Mouse (Mus musculus) intestine, embryonic 15.5 days (tissue): Measurements from ENCODE around the gene Gtf2h3. TPM values are rescaled to one million over a fixed set of nuclear protein-coding genes. Genes with fewer than 3 reads are reported as not detected.

Experiments used
- ATAC-seq: fragments of 200-750 bp; cut with Nextera tagmentation; 2 replicates; pipeline ENCODE4 v1.8.0; 2017; ENCODE audit warnings: moderate TSS enrichment, moderate library complexity
- H3K27ac ChIP-seq: fragments of 300-500 bp; sonication (generic); 2 replicates; pipeline ENCODE4 v1.5.1; 2015; ENCODE audit warnings: mild to moderate bottlenecking, inconsistent platforms
- H3K27me3 ChIP-seq: fragments of 300-500 bp; sonication (generic); replicated peaks from 2 replicates; pipeline ENCODE4 v1.6.1; 2015; ENCODE audit warnings: inconsistent platforms
- H3K36me3 ChIP-seq: fragments of 300-500 bp; sonication (generic); 2 replicates; pipeline ENCODE4 v1.6.1; 2015; ENCODE audit warnings: inconsistent platforms
- H3K4me1 ChIP-seq: fragments of 300-500 bp; sonication (generic); replicated peaks from 2 replicates; pipeline ENCODE4 v1.6.1; 2015; ENCODE audit warnings: inconsistent platforms
- H3K4me2 ChIP-seq: fragments of 300-500 bp; sonication (generic); replicated peaks from 2 replicates; pipeline ENCODE4 v1.6.1; 2015; ENCODE audit warnings: mild to moderate bottlenecking, inconsistent platforms
- H3K4me3 ChIP-seq: fragments of 300-500 bp; sonication (generic); replicated peaks from 2 replicates; pipeline ENCODE4 v1.5.1; 2015; ENCODE audit warnings: inconsistent platforms
- H3K9ac ChIP-seq: fragments of 300-500 bp; sonication (generic); 2 replicates; pipeline ENCODE4 v1.6.1; 2015; ENCODE audit warnings: inconsistent platforms
- H3K9me3 ChIP-seq: fragments of 300-500 bp; sonication (generic); 2 replicates; pipeline ENCODE4 v1.6.1; 2016; ENCODE audit warnings: inconsistent platforms
- WGBS: fragments of 180-500 bp; shearing (Covaris S2); methylation state at CpG from one replicate; pipeline ENCODE4 v1.1.7; 2015; 5-methylcytosine and 5-hydroxymethylcytosine counted together
- polyA plus RNA-seq: library from polyadenylated mRNA; unstranded; fragments of >200 nt; fragmentation: Nextera tagmentation; extraction: Ambion mirVana; gene quantifications from 2 replicates; pipeline ENCODE4 v1.2.1, GENCODE M21; 2015

Gtf2h3 gene
- 50.6 and 57.6 TPM in 2 replicates for polyA plus RNA-seq

GRCm38 (mm10) chr5:124578633-124579317, at the start of gene Gtf2h3, which contains the start of gene Eif2b1:
Gtf2h3 (plus strand) TSS chr5:124579140.
Eif2b1 (minus strand) TSS chr5:124579131.
- ATAC-seq, result peak; percentile 92
- under 1% methylated on average over 51 of the region's 51 CpGs for WGBS
- no peak within 1 kb of the TSS for H3K27ac ChIP-seq

DNA sequence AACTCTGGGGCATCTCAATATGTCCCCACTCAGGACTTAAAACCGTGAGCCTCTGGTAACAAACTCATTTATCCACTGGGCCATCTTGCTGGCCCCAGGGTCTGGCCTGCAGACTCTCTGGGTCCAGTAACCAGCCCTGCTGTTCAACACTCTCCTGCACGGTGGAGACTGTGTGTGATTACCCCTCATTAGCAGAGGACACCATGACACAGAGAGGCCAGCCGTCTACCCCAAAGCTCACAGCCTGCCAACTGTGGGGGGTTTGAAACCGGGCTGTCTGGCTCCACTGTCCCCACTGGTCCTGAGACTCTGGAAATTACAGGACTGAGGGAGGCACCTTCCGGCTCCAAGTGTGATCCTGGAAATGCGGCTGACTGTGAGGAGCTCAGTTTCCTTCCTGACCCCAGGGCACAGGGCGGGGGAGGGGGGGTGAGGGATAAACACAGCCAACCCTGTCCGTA, 49.7 kb upstream of the Gtf2h3 start:
- H3K9ac ChIP-seq, result peak overlapping the region; percentile 32; the same call in 1 of the 2 replicates
- peaks cover 39% of the 10 kb centered on the region for H3K4me1 ChIP-seq
- no peaks in the 10 kb centered on the region for H3K36me3 ChIP-seq
- peak overlapping the region; percentile 60 for H3K4me3 ChIP-seq
- WGBS, result 32% methylated on average over 8 of the region's 8 CpGs
- peak overlapping the region; percentile 56; the same call in 1 of the 2 replicates for H3K27ac ChIP-seq
- H3K4me2 ChIP-seq, result peak overlapping the region; percentile 88
- no peaks in the 10 kb centered on the region for H3K9me3 ChIP-seq
- no peaks in the 10 kb centered on the region for H3K27me3 ChIP-seq
- ATAC-seq, result no peak

More at GRCm38 (mm10) chr5:124578633-124579317, at the start of gene Gtf2h3, which contains the start of gene Eif2b1:
- Histone ChIP-seq H3K9ac (peak within 1 kb of the TSS; percentile 44), H3K4me3 (peak within 1 kb of the TSS; percentile 67), H3K9me3 (no peaks in the 10 kb centered on the region), H3K4me2 (peak within 1 kb of the TSS; percentile 79), H3K36me3 (peaks cover 17% of the 10 kb centered on the region), H3K4me1 (peaks cover 15% of the 10 kb centered on the region), H3K27me3 (no peaks in the 10 kb centered on the region)

GRCm38 (mm10) chr5:124529697-124530096, 49.2 kb upstream of the Gtf2h3 start:
- Histone ChIP-seq H3K4me1 (peaks cover 39% of the 10 kb centered on the region), H3K9ac (peak overlapping the region; percentile 32; the same call in 1 of the 2 replicates), H3K27ac (peak overlapping the region; percentile 2; the same call in 1 of the 2 replicates), H3K4me3 (peak overlapping the region; percentile 60), H3K36me3 (no peaks in the 10 kb centered on the region), H3K4me2 (peak overlapping the region; percentile 88), H3K9me3 (no peaks in the 10 kb centered on the region), H3K27me3 (no peaks in the 10 kb centered on the region)
- no peak for ATAC-seq
- 44% methylated on average over 8 of the region's 8 CpGs for WGBS

- no peaks in the 10 kb centered on the region for H3K36me3 ChIP-seq
- peak within 1 kb of the TSS; percentile 60 for H3K4me3 ChIP-seq
- peak within 1 kb of the TSS; percentile 73 for H3K27ac ChIP-seq
- WGBS, result under 1% methylated on average over 94 of the region's 96 CpGs
- H3K4me2 ChIP-seq, result peak within 1 kb of the TSS; percentile 88
- H3K9me3 ChIP-seq, result no peaks in the 10 kb centered on the region
- peak; percentile 90 for ATAC-seq
- H3K27me3 ChIP-seq, result no peaks in the 10 kb centered on the region
- peak within 1 kb of the TSS; percentile 51 for H3K9ac ChIP-seq
- peaks cover 39% of the 10 kb centered on the region for H3K4me1 ChIP-seq
These were observed 48.0 kb upstream of the Gtf2h3 start, which contains the start of gene Rilpl1 for GRCm38 (mm10) chr5:124530655-124531582. Rilpl1 (minus strand) TSS chr5:124531391.

DNA sequence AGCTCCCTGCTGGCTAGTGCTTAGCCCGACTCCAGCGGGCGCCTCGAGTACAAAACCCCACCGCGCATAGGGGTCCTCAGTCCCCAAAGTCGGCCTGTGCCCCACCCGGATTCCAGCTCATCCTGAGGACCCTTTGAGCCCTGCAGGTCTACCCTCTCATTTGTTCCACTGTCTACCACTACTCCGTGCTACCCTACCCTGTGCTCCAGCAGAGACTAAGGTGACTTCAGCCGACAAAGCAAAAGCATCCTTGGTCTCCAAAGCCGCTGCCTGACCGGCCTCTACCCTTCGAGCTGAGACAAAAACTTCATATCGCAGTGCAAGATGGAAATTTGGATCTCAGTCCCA, 47.4 kb upstream of the Gtf2h3 start:
- peak overlapping the region; percentile 73 for H3K27ac ChIP-seq
- H3K27me3 ChIP-seq, result no peaks in the 10 kb centered on the region
- H3K36me3 ChIP-seq, result no peaks in the 10 kb centered on the region
- H3K4me2 ChIP-seq, result peak overlapping the region; percentile 88
- H3K9me3 ChIP-seq, result no peaks in the 10 kb centered on the region
- peak; percentile 47 for ATAC-seq
- peak overlapping the region; percentile 60 for H3K4me3 ChIP-seq
- H3K9ac ChIP-seq, result peak overlapping the region; percentile 51
- 11% methylated on average over 14 of the region's 14 CpGs for WGBS
- peaks cover 40% of the 10 kb centered on the region for H3K4me1 ChIP-seq

GRCm38 (mm10) chr5:124532451-124532850, 46.5 kb upstream of the Gtf2h3 start:
- WGBS, result 22% methylated on average over 7 of the region's 7 CpGs
- Histone ChIP-seq H3K27ac (peak overlapping the region; percentile 30; the same call in 1 of the 2 replicates), H3K9ac (no peak overlapping the region), H3K4me2 (no peak overlapping the region; the same call in 1 of the 2 replicates), H3K36me3 (no peaks in the 10 kb centered on the region), H3K4me1 (peaks cover 44% of the 10 kb centered on the region), H3K27me3 (no peaks in the 10 kb centered on the region), H3K4me3 (no peak overlapping the region), H3K9me3 (no peaks in the 10 kb centered on the region)
- no peak for ATAC-seq

DNA sequence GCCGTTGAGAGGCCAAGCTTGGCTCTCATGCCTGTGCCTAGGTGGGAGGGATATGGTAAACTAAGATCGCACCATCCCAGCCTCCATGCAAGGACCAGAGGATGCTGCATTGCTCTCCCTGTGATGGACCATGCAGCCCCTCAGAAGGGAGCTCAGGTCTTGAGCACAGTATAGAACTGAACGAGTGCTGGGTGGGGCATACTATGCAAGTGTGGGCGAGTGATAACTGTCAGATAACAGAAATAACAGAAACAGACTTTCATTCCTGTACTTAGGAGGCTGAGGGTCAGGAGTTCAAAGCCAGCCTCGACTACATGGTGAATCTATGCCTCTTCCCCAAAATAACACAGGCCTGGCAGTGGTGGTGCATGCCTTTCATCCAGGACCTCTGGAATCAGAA, 43.9 kb upstream of the Gtf2h3 start:
- H3K27me3 ChIP-seq, result no peaks in the 10 kb centered on the region
- H3K9ac ChIP-seq, result no peak overlapping the region
- no peaks in the 10 kb centered on the region for H3K36me3 ChIP-seq
- H3K27ac ChIP-seq, result no peak overlapping the region
- WGBS, result 62% methylated on average over 5 of the region's 5 CpGs
- H3K4me1 ChIP-seq, result peaks cover 24% of the 10 kb centered on the region
- ATAC-seq, result no peak
- H3K4me2 ChIP-seq, result no peak overlapping the region
- no peak overlapping the region for H3K4me3 ChIP-seq
- H3K9me3 ChIP-seq, result no peaks in the 10 kb centered on the region

- Histone ChIP-seq H3K36me3 (no peaks in the 10 kb centered on the region), H3K27ac (peak overlapping the region; percentile 36), H3K27me3 (no peaks in the 10 kb centered on the region), H3K4me3 (peak overlapping the region; percentile 14), H3K4me2 (peak overlapping the region; percentile 60), H3K9me3 (no peaks in the 10 kb centered on the region), H3K4me1 (peaks cover 14% of the 10 kb centered on the region), H3K9ac (peak overlapping the region; percentile 38; the same call in 1 of the 2 replicates)
- 3% methylated on average over 17 of the region's 17 CpGs for WGBS
- ATAC-seq, result no peak
These were observed 42.2 kb upstream of the Gtf2h3 start for GRCm38 (mm10) chr5:124536776-124537175.

- H3K27ac ChIP-seq, result no peak overlapping the region
- ATAC-seq, result no peak
- H3K4me1 ChIP-seq, result peaks cover 13% of the 10 kb centered on the region
- no peaks in the 10 kb centered on the region for H3K27me3 ChIP-seq
- no peak overlapping the region for H3K4me2 ChIP-seq
- no peak overlapping the region for H3K9ac ChIP-seq
- no peak overlapping the region for H3K4me3 ChIP-seq
- WGBS, result 74% methylated on average over 16 of the region's 16 CpGs
- no peaks in the 10 kb centered on the region for H3K9me3 ChIP-seq
- H3K36me3 ChIP-seq, result 0 out of 2 replicates have a peak, but pooled peaks cover 4% of the 10 kb centered on the region
These were observed 39.8 kb upstream of the Gtf2h3 start for GRCm38 (mm10) chr5:124538813-124539792.

- H3K36me3 ChIP-seq, result peaks cover 9% of the 10 kb centered on the region
- no peaks in the 10 kb centered on the region for H3K9me3 ChIP-seq
- peaks cover 13% of the 10 kb centered on the region for H3K4me1 ChIP-seq
- H3K27me3 ChIP-seq, result no peaks in the 10 kb centered on the region
- peak overlapping the region; percentile 52 for H3K4me2 ChIP-seq
- H3K4me3 ChIP-seq, result peak overlapping the region; percentile 96
- 71% methylated on average over 4 of the region's 4 CpGs for WGBS
- no peak for ATAC-seq
- H3K9ac ChIP-seq, result no peak overlapping the region
- no peak overlapping the region for H3K27ac ChIP-seq
These were observed 39.0 kb upstream of the Gtf2h3 start for GRCm38 (mm10) chr5:124539905-124540304.

DNA sequence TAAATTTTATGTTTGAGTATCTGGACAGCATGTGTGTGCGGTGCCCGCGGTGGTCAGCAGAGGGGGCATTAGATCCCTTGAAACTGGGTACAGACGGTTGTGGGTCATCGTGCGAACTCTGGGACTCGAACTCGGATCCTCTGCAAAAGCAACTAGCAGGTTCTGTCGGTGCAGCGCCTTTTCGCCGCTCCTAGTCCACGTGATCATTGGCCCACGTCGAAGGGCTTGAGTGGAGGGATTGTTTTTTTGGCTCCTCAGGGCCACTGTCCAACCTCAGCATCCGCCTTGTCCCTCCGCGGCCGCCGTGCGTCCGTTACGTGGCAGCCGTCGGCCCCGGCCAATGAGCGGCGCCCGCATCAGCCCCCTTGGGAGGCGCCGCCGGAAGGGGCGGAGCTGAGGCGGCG, 38.6 kb upstream of the Gtf2h3 start, which contains the start of gene Tmed2:
Gene Tmed2 (plus strand): TSS at position 313 of the 404 bp plus-strand sequence.
- ATAC-seq, result peak; percentile 95

More for the DNA sequence above, 38.6 kb upstream of the Gtf2h3 start, which contains the start of gene Tmed2:
- under 1% methylated on average over 35 of the region's 35 CpGs for WGBS
- H3K27me3 ChIP-seq, result no peaks in the 10 kb centered on the region
- no peaks in the 10 kb centered on the region for H3K9me3 ChIP-seq
- H3K4me3 ChIP-seq, result peak within 1 kb of the TSS; percentile 96
- peak within 1 kb of the TSS; percentile 64 for H3K4me2 ChIP-seq
- peak within 1 kb of the TSS; percentile 90 for H3K27ac ChIP-seq
- peak within 1 kb of the TSS; percentile 75 for H3K9ac ChIP-seq
- peaks cover 12% of the 10 kb centered on the region for H3K36me3 ChIP-seq
- peaks cover 13% of the 10 kb centered on the region for H3K4me1 ChIP-seq
